Mouse (Mus musculus) heart, embryonic 12.5 days (tissue): ENCODE data around the gene Plcb1. TPM values are rescaled to one million over a fixed set of nuclear protein-coding genes. Genes with fewer than 3 reads are reported as not detected.

ENCODE experiments used
- ATAC-seq: fragments of 200-750 bp; cut with Nextera tagmentation; 2 replicates; pipeline ENCODE4 v1.8.0; 2017; ENCODE audit warnings: moderate TSS enrichment, moderate library complexity; ENCODE audit not compliant: insufficient number of reproducible peaks, low FRiP score
- H3K27ac ChIP-seq: fragments of 300-500 bp; sonication (generic); 2 replicates; pipeline ENCODE4 v1.5.1; 2016; ENCODE audit warnings: mild to moderate bottlenecking, moderate library complexity; ENCODE audit not compliant: poor library complexity, severe bottlenecking
- H3K27me3 ChIP-seq: fragments of 300-500 bp; sonication (generic); replicated peaks from 2 replicates; pipeline ENCODE4 v1.6.1; 2016; ENCODE audit warnings: mild to moderate bottlenecking, moderate library complexity
- H3K36me3 ChIP-seq: fragments of 300-500 bp; sonication (generic); 2 replicates; pipeline ENCODE4 v1.6.1; 2016; ENCODE audit warnings: mild to moderate bottlenecking, moderate library complexity
- H3K4me1 ChIP-seq: fragments of 300-500 bp; sonication (generic); replicated peaks from 2 replicates; pipeline ENCODE4 v1.6.1; 2016; ENCODE audit warnings: mild to moderate bottlenecking
- H3K4me2 ChIP-seq: fragments of 300-500 bp; sonication (generic); 2 replicates; pipeline ENCODE4 v1.6.1; 2016; ENCODE audit warnings: mild to moderate bottlenecking, moderate library complexity
- H3K4me3 ChIP-seq: fragments of 300-500 bp; sonication (generic); 2 replicates; pipeline ENCODE4 v1.5.1; 2016; ENCODE audit warnings: mild to moderate bottlenecking
- H3K9ac ChIP-seq: fragments of 300-500 bp; sonication (generic); 2 replicates; pipeline ENCODE4 v1.6.1; 2016; ENCODE audit warnings: mild to moderate bottlenecking, moderate library complexity
- H3K9me3 ChIP-seq: fragments of 300-500 bp; sonication (generic); replicated peaks from 2 replicates; pipeline ENCODE4 v1.6.1; 2016; ENCODE audit warnings: mild to moderate bottlenecking, moderate library complexity
- WGBS: fragments of 180-500 bp; shearing (Covaris S2); methylation state at CpG from one replicate; pipeline ENCODE4 v1.1.7; 2016; 5-methylcytosine and 5-hydroxymethylcytosine counted together
- polyA plus RNA-seq: library from polyadenylated mRNA; unstranded; fragments of >200 nt; fragmentation: Nextera tagmentation; extraction: Ambion mirVana; gene quantifications from 2 replicates; pipeline ENCODE4 v1.2.1, GENCODE M21; 2016

The Plcb1 gene
- polyA plus RNA-seq, 1 experiment from 2014 or later: 6.1 TPM

- no peaks in the 10 kb centered on the region for H3K9me3 ChIP-seq
- no peak overlapping the region for H3K4me2 ChIP-seq
- peaks cover 27% of the 10 kb centered on the region for H3K4me1 ChIP-seq
- no peak overlapping the region for H3K27ac ChIP-seq
- no peak overlapping the region for H3K4me3 ChIP-seq
- no peak overlapping the region for H3K9ac ChIP-seq
- WGBS: 37% methylated on average over 3 of the region's 3 CpGs
- no peak for ATAC-seq
- H3K27me3 ChIP-seq: no peaks in the 10 kb centered on the region
- no peaks in the 10 kb centered on the region for H3K36me3 ChIP-seq
Measured at GRCm38 (mm10) chr2:135278506-135278905, 492.6 kb downstream of the Plcb1 start.

- peak overlapping the region; percentile 24; the same call in 1 of the 2 replicates for H3K4me2 ChIP-seq
- no peaks in the 10 kb centered on the region for H3K27me3 ChIP-seq
- 18% methylated on average over 6 of the region's 6 CpGs for WGBS
- H3K9ac ChIP-seq: no peak overlapping the region
- H3K9me3 ChIP-seq: no peaks in the 10 kb centered on the region
- no peak overlapping the region for H3K4me3 ChIP-seq
- no peak overlapping the region for H3K27ac ChIP-seq
- H3K36me3 ChIP-seq: no peaks in the 10 kb centered on the region
- ATAC-seq: no peak
- H3K4me1 ChIP-seq: peaks cover 27% of the 10 kb centered on the region
Measured at GRCm38 (mm10) chr2:135279026-135279425, 493.2 kb downstream of the Plcb1 start.

- no peaks in the 10 kb centered on the region for H3K27me3 ChIP-seq
- no peak overlapping the region for H3K9ac ChIP-seq
- H3K36me3 ChIP-seq: no peaks in the 10 kb centered on the region
- no peak for ATAC-seq
- H3K4me1 ChIP-seq: peaks cover 6% of the 10 kb centered on the region
- 55% methylated on average over 3 of the region's 3 CpGs for WGBS
- no peak overlapping the region for H3K27ac ChIP-seq
- H3K9me3 ChIP-seq: no peaks in the 10 kb centered on the region
- no peak overlapping the region for H3K4me3 ChIP-seq
- no peak overlapping the region for H3K4me2 ChIP-seq
Measured at GRCm38 (mm10) chr2:135283783-135284182, 497.9 kb downstream of the Plcb1 start.

GRCm38 (mm10) chr2:135296184-135296769, 510.4 kb downstream of the Plcb1 start:
- Histone ChIP-seq H3K27ac (no peak overlapping the region), H3K4me3 (no peak overlapping the region), H3K36me3 (no peaks in the 10 kb centered on the region), H3K27me3 (no peaks in the 10 kb centered on the region), H3K9me3 (no peaks in the 10 kb centered on the region), H3K4me1 (no peaks in the 10 kb centered on the region), H3K4me2 (no peak overlapping the region), H3K9ac (no peak overlapping the region)
- no peak for ATAC-seq
- 81% methylated on average over 8 of the region's 8 CpGs for WGBS

- no peak overlapping the region for H3K4me2 ChIP-seq
- ATAC-seq: no peak
- 77% methylated on average over 1 of the region's 1 CpGs for WGBS
- no peak overlapping the region for H3K27ac ChIP-seq
- H3K9ac ChIP-seq: no peak overlapping the region
- H3K36me3 ChIP-seq: no peaks in the 10 kb centered on the region
- H3K27me3 ChIP-seq: no peaks in the 10 kb centered on the region
- H3K4me1 ChIP-seq: no peaks in the 10 kb centered on the region
- no peak overlapping the region for H3K4me3 ChIP-seq
- H3K9me3 ChIP-seq: no peaks in the 10 kb centered on the region
Measured at GRCm38 (mm10) chr2:135300480-135300879, 514.6 kb downstream of the Plcb1 start.

- no peak overlapping the region for H3K4me2 ChIP-seq
- no peaks in the 10 kb centered on the region for H3K9me3 ChIP-seq
- H3K9ac ChIP-seq: no peak overlapping the region
- 88% methylated on average over 2 of the region's 2 CpGs for WGBS
- H3K27ac ChIP-seq: no peak overlapping the region
- ATAC-seq: no peak
- no peaks in the 10 kb centered on the region for H3K27me3 ChIP-seq
- H3K4me3 ChIP-seq: no peak overlapping the region
- no peaks in the 10 kb centered on the region for H3K36me3 ChIP-seq
- H3K4me1 ChIP-seq: no peaks in the 10 kb centered on the region
Measured at GRCm38 (mm10) chr2:135302483-135302882, 516.6 kb downstream of the Plcb1 start.

GRCm38 (mm10) chr2:135305186-135305585, 519.3 kb downstream of the Plcb1 start:
- Histone ChIP-seq H3K27ac (no peak overlapping the region), H3K9me3 (no peaks in the 10 kb centered on the region), H3K36me3 (no peaks in the 10 kb centered on the region), H3K4me2 (no peak overlapping the region), H3K27me3 (no peaks in the 10 kb centered on the region), H3K4me3 (no peak overlapping the region), H3K9ac (no peak overlapping the region), H3K4me1 (no peaks in the 10 kb centered on the region)
- no peak for ATAC-seq
- WGBS: 79% methylated on average over 3 of the region's 3 CpGs

- no peak overlapping the region for H3K27ac ChIP-seq
- H3K9ac ChIP-seq: no peak overlapping the region
- H3K27me3 ChIP-seq: no peaks in the 10 kb centered on the region
- no peak overlapping the region for H3K4me3 ChIP-seq
- ATAC-seq: no peak
- WGBS: 61% methylated on average over 7 of the region's 7 CpGs
- H3K4me1 ChIP-seq: no peaks in the 10 kb centered on the region
- H3K9me3 ChIP-seq: no peaks in the 10 kb centered on the region
- H3K36me3 ChIP-seq: no peaks in the 10 kb centered on the region
- H3K4me2 ChIP-seq: no peak overlapping the region
Measured at GRCm38 (mm10) chr2:135305736-135306471, 520.0 kb downstream of the Plcb1 start.

GRCm38 (mm10) chr2:135306472-135306771, 520.6 kb downstream of the Plcb1 start:
- Histone ChIP-seq H3K4me3 (no peak overlapping the region), H3K4me1 (no peaks in the 10 kb centered on the region), H3K27me3 (no peaks in the 10 kb centered on the region), H3K36me3 (no peaks in the 10 kb centered on the region), H3K9me3 (no peaks in the 10 kb centered on the region), H3K4me2 (no peak overlapping the region), H3K27ac (no peak overlapping the region), H3K9ac (no peak overlapping the region)
- no peak for ATAC-seq
- WGBS: 64% methylated on average over 2 of the region's 2 CpGs

- WGBS: 77% methylated on average over 4 of the region's 4 CpGs
- Histone ChIP-seq H3K4me2 (no peak overlapping the region), H3K36me3 (no peaks in the 10 kb centered on the region), H3K9me3 (no peaks in the 10 kb centered on the region), H3K27me3 (no peaks in the 10 kb centered on the region), H3K27ac (no peak overlapping the region), H3K9ac (no peak overlapping the region), H3K4me1 (no peaks in the 10 kb centered on the region), H3K4me3 (no peak overlapping the region)
- no peak for ATAC-seq
Measured at GRCm38 (mm10) chr2:135307787-135308186, 521.9 kb downstream of the Plcb1 start.

- H3K9me3 ChIP-seq: 0 out of 2 replicates have a peak, but pooled peaks cover 3% of the 10 kb centered on the region
- no peaks in the 10 kb centered on the region for H3K27me3 ChIP-seq
- 83% methylated on average over 3 of the region's 3 CpGs for WGBS
- H3K4me3 ChIP-seq: no peak overlapping the region
- H3K27ac ChIP-seq: no peak overlapping the region
- no peak overlapping the region for H3K4me2 ChIP-seq
- H3K9ac ChIP-seq: no peak overlapping the region
- no peak for ATAC-seq
- no peaks in the 10 kb centered on the region for H3K36me3 ChIP-seq
- H3K4me1 ChIP-seq: no peaks in the 10 kb centered on the region
Measured at GRCm38 (mm10) chr2:135315980-135316379, 530.1 kb downstream of the Plcb1 start.

GRCm38 (mm10) chr2:135318136-135318535, 532.3 kb downstream of the Plcb1 start:
- Histone ChIP-seq H3K36me3 (no peaks in the 10 kb centered on the region), H3K9me3 (0 out of 2 replicates have a peak, but pooled peaks cover 3% of the 10 kb centered on the region), H3K27ac (no peak overlapping the region), H3K4me2 (no peak overlapping the region), H3K4me1 (no peaks in the 10 kb centered on the region), H3K9ac (no peak overlapping the region), H3K4me3 (no peak overlapping the region), H3K27me3 (no peaks in the 10 kb centered on the region)
- ATAC-seq: no peak
- whole genome bisulfite sequencing: 72% methylated on average over 1 of the region's 1 CpGs
